Mouse (Mus musculus) yolk sac, embryonic 10.5 days (tissue): ENCODE data around the gene Prrc2b.
A peak's percentile ranks its signal among the peaks of the same experiment; 100 is the strongest.

ENCODE experiments used
- DNase-seq: peaks from one replicate; pipeline ENCODE4 v3.0.0-alpha.2; 2017; ENCODE audit warnings: low spot score

Prrc2b gene

DNA sequence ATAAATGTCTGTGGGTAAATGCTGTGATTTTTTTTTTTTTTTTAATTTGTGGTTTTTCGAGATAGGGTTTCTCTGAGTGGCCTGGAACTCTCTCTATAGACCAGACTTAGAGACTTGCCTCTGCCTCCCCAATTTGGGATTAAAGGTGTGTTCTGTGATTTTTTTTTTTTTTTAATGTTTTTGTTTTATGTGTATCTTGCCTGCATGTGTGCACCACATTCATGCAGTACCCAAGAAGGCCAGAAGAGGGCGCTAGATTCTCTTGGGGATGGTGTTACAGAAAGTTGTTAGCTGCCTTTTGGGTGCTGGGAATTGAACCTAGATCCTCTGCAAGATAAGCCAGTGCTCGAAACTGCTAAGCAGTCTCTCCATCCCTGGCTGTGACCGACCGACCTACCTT lies 10.1 kb downstream of the Prrc2b start:
- DNase-seq: no peak

DNA sequence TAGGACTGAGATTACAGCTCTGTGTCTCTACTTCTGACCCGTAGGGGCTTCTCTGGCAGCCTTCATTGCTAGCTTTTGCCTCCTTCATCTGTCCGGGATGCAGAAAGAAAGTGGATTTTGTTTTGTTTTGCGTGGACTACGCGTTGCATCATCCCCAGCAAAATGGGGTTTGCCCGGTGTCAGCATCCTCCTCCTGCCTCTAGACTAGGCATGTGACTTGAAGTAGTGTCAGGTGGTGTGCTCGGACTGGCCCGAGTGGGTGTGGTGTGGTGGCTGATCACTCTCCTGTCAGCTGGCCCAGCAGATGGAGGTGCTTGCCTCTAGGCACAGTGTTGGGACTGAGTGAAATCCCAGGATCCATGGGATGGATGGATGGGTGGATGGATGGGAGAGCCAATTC lies 11.2 kb downstream of the Prrc2b start:
- no peak for DNase-seq

DNA sequence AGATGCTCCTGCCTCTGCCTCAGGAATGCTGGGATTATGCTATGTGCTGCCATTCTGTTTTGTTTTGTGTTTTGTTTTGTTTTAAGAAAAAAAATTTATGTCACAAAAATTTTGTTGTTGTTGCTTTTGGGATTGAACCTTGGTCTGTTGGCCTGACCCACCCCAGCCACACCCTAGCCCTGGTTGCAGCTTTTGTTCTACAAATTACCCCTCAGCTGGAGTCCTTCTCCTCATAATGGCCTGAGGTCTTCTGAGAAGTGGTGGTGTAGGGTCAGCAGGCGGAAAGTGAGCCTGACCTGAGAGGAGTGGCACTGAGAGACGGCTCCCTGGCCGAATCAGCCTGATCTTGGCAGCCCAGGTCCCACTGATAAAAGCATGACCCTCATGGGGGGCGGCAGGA lies 11.8 kb downstream of the Prrc2b start:
- no peak for DNase-seq

DNA sequence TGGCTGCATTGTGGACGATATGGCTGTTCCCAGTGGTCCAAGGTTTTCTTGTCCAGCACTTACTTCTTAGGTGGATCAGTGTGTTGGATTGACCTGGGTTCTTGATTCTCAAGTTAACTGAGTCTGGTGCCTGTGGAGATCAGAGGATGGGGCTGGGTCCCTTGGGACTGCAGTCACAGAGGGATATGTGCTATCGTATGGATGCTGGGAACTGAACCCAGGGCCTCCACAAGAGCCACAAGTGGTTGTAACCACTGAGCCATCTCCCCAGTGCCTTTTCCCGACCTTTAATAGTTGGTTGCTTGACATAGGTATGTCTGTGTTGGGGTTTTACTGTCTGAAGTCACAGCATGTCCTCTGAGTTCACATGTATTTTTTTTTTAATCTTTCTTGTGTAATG lies 12.2 kb downstream of the Prrc2b start:
- no peak for DNase-seq

DNA sequence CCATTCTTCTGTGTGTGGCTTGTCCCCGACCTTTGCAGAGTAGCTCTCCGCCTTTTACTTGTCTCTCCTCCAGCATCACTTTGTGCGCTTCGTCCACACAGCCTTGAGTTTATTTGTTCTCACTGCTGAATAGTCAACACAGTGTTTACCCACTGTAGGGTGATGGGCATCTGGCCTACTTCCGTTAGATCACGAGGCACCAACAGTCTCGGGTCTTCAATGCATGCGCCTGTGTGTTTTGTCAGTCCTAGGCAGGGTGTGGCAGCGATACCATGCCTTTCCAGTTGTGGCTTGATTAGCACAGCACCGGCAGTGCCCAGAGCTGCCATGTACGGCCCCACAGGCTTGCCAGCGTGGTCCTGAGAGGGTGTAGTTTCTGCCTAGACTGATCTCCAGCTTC lies 13.6 kb downstream of the Prrc2b start:
- peak; percentile 81 for DNase-seq

DNA sequence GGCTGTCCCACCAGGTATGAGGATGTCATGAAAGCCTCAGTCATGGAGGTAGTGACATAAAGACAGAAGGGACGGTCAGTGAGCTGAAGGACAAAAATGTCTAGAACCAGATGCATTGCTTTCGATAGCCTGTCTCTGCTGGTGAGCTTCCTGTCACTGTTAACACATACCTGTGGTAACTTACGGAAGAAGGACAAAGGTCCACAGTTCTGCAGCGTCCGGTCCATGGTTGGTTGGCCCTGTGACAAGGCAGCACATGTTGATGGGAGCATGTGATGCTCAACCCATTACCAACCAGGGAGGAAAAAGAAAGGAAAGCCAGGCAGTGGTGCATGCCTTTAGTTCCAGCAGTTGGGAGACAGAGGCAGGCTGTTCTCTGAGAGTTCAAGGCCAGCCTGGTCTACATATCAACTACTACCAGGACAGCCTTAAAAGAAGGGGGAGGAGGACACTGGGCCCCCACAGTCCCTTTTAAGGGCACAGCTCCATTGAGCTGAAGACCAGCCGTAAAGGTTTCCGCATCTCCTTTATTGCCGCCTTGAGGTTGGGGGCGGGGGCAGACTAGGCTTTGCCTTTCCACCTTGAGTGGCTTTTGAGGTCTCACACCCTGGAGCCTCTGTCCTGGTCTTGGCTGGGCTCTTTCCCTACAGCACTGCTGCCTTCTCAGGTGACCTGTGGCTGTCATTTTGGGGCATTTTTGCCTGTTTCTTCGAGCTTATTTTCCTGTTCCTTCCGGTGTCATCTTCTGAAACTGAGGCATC lies 14.3 kb downstream of the Prrc2b start:
- peak; percentile 77 for DNase-seq

DNA sequence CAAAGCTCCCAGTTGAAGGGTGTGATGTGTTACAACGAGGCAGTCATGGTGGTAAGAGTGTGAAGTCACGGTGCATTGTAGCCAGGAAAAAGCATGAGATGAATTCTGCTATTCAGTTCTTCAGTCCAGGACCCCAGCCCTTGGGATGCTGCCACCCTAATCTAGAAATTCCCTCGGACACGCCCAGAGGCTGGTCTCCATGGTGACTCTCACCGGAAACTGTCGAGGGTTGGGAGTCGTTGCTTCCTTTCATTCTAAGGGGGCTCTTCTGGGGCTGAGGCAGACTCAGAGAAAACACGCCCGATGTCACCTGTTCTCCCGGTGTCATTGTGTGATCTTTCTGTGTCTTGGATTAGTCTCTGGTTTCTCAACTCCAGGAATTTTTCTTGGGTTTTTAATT lies 15.7 kb downstream of the Prrc2b start:
- no peak for DNase-seq

DNA sequence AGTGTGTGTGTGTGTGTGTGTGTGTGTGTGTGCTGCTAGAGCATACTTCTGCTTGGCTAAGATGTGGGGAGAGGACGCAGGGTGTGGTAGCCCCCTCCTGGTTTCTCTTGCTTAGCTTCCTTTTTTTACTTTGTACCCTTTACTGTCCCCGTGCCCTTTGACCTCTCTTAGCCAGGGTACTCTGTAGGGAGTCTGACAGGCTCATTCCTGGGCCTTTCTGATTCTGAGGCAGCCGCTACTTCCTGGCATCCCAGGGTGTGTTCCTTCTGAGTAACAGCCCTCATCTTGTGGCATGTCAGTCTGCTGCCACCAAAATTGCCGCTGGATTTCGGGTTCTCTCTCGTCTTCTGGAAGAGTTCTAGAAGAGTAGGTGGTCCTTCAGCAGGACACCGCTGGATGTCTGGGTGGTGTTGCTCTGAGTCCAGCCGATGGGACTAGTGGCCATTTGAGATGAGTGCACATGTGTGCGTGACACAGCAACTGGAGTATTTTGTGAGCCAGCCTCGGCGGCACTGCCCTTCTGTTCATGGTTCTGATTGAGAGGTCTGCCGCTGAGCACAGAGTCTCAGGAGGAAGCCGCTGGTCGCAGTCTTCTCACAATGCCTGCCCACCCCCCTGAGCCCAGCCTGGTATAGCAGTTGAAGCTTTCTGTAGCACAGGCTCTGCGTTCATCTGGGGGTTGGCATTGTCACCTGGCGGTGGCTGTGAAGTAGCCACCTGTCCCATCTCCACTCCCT lies 16.3 kb downstream of the Prrc2b start:
- DNase-seq: peak; percentile 64

DNA sequence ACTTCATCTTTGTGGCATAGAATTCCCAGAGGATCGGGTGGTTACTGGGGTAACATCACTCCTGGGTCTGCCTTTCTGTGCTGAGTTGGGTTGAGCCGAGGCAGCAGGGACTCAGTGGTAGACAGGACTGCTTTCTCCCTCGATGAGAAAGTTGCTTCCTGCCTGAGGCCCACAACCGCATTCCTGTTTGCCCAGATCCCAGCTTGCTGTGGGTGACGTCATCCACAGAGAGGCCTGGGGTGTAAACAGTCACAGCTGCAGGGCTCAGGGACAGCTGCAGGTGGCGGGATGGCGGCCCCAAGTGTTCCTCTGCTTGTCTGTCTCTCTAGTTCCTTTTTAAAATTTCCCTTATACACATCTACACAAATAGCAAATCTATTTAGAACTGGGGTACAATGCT lies 16.9 kb downstream of the Prrc2b start:
- DNase-seq: peak; percentile 84

DNA sequence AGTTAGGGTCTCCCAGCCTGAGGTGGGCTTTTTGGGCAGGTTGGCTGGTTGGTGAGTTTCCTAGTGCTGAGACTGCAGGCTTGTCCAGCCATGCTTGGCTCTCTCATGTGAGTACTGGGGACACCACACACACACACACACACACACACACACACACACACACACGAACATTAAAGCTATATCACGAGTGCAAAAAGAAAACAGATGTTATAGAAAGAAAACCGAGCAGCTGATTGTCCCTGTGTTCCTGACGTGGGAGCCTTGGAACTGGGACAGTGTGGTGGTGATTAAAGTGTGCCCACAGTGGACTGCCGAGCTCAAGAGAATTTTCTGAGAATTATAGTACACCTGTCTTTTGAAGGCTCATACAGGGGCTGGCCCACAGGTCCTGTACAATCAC lies 18.4 kb downstream of the Prrc2b start:
- no peak for DNase-seq

DNA sequence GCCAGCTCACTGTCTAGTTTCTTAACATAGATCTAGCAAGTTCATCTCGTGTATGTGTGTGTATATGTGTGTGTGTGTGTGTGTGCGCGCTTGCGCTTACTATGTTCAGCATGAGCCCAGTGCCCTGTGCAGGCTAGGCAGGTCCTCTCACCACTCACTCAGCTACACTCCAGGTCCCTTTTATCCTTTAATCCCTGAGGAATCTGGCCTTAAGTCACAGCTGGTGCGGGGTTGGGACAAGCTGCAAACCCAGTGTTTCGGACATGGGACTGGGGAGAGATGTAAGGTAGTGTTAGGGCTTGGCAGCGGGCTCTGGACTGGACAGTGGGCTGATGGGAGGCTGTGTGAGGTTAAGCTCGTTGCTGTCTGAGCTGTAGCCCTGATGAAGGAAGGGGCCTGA lies 19.1 kb downstream of the Prrc2b start:
- DNase-seq: no peak

DNA sequence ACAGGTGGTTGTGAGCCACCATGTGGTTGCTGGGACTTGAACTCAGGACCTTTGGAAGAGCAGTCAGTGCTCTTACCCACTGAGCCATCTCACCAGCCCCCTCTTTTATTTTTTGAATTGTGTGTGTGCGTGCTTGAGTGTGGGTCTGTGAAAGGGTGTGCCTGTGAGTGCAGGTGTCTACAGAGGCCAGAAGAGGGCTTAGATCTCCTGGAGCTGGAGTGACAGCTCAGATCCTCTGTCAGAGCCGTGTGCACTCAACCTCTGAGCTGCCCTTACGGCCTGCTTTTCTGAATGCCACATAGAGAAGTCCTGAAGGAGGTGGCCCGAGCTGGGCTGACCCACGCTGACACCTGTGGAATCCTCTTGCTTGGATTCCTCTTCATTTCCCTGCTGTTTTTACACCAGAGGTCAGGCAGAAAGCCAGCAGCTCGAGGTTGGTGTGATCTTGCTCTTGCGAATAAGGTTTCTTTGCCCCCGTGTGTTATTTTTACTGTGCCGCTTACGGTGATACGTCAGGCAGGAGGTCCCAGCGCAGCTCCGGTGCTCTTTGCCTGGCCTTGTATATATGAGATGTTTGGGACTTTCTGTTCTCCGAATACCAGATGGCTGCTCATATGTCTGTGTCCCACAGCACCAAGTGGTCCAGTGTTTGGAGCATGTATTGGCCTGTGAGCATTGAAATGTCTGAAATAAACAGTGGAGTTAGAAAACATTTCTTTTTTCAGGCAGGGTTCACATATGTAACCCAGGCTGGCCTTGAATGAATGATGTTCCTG lies 21.0 kb downstream of the Prrc2b start:
- DNase-seq: no peak

DNA sequence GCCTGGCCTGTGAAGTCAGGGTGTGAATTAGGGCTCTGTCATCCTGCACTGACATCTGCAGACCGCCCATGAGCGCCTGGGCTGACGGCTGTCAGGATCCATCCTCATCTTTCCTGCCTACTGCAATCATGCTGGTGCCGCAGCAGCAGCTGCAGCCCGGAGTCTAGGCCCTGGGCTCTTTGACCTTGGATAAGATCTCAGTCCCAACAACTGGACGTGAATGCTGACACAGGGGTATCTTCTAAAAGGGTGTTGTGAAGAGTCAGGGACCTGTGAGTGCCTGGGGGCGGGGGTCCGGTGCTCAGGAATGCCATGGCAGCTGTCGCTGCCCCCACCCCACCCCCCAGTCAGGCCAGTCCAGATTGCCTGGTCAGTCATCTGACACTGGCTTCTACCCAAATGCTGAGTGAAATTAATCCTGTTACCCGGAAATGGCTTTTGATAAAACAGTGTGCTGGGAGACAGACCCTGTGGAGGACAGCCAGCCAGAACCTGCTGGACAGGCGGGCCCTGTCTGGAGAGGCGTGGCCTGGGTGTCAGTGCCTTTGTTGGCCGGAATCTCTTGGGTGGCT lies 23.4 kb downstream of the Prrc2b start:
- DNase-seq: peak; percentile 85

DNA sequence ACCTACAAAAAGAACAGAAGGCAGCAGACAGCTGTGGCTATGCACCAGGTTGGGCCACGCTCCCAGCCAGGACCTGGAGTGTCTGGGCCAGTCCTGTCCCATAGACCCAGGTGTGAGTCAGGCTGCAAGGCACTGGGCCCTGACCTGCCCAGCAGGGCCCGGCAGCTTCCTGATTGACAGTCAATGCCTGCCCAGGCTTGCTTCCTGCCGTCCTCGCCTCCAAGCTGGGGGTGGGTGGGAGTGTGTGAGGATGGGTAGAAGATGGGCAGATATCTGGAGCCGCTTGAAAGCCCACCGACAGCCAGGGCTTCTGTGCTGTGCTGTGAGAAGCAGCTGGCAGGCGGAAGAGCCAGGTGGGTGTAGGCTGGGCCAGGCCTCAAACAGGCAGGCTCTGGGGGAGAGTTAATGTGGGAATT lies 24.2 kb downstream of the Prrc2b start:
- no peak for DNase-seq

DNA sequence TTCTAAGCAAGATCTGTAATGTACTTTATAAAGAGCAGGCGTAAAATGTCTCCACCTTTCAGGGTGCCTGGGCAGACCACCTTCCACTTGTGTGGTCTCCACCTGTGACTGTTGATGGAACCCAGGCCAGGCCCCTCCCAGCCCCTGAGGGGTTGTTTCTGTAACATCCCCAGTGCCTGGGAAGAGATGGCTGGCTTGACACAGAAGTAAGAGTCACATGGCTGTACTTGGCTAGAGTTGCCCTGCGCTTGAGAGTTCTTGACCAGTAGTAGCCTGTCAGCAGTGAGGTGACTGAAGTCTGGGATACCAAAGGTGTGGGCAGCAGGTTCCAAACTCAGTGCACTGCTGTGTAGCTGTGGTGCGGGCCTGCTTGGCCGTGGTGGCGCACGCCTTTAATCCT lies 24.6 kb downstream of the Prrc2b start:
- DNase-seq: no peak

DNA sequence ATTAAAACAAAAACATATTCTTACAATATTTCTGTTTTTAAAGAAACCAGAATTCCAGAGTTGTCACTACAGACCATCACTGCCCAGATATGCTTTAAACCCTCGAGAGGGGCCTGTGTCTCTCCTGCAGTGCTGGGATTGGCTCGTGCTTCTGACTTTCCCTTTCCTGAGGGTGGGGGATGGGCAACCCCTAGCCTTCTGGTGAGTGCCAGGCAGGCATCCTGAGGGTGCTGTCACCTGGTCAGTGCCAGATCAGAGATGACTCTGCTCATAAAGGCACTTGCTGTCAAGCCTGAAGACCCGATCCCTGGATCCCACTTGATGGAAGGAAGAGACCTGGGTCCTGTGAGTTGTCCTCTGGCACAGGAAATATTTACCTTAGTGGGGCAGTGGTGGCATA lies 26.0 kb downstream of the Prrc2b start:
- no peak for DNase-seq

DNA sequence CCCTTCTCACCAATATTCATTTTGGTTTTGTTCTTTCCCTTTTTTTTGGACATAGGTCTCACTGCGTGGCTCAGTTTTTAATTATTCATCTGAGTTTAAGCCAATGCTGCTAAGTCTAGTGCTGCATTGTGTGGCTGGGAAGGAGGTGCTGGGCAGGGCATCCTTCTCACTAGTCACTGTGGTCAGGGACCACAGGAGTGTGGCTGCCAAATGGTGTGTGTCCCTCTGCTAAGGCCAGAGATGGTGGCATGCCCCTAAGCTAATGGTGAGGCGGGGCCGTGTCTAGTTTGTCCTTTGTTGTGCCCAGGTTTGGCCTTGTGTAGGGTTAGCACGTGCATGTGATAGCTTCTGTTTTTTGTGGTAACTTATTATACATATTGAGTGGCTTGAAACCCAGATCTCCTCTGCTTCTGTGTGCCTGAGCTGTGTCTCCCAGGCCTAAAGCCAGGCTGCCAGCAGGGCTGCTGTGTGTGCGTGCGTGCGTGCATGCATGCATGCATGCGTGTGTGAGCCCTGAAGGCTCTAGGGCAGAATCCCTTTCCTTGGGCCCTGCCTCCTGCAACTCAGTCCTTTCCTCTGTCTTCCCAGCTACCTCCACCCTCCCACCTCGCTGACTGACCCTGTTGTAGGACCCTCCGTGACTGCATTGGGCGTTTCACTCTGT lies 26.6 kb downstream of the Prrc2b start:
- no peak for DNase-seq

DNA sequence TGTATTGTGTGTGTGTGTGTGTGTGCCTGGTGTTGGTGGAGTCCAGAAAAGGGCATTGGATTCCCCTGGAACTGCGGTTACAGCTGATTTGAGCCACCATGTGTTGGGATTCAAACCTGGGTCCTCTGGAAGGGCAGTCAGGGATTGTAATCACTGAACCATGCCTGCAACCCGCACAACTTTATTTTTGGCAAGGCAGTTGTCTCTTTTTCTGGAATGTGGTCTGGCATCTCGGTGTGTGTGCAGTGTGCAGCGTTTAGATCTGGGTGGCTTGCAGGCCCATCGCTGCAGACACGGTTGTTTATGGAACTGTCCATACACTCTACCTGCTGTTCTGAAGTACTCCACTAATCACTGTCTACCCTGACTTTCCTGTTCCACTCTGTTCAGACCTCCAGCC lies 28.5 kb downstream of the Prrc2b start:
- peak; percentile 45 for DNase-seq

DNA sequence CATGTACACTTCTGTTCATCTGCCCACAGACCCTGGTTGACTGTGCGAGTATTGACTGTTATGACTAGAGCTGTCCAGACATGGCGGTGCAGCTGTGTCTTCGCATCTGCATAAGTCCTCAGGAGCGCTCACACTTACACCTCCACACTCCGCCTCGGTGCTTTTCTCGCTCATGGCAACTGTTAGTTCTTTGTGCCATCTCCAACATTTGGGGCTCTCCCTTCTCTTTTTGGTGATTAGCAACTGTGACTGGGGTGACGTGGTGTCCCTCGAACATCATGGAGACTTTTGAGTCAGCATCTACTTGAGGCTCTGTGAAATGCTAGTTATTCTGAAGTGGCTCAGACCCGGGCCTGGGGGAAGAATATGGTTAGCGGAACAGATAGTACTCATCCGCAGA lies 29.2 kb downstream of the Prrc2b start:
- DNase-seq: no peak

DNA sequence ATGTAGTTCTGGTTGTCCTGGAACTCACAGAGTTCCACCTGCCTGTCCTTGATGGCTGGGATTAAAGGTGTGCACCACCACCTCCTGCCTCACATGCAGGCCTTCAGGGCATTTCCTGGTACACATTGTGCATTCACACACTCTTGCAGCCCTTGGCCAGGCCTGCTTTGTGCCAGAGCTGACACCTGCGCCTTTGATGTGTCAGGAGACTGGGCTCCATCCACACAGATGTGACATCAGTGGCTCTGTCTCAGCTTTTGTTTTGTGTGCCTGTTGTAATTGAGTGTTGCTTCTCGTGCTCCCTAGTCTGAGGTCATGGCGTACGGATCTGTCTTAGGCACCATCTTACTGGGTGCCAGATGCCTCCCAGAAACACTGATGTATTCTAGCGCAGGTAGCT lies 30.5 kb downstream of the Prrc2b start:
- no peak for DNase-seq

DNA sequence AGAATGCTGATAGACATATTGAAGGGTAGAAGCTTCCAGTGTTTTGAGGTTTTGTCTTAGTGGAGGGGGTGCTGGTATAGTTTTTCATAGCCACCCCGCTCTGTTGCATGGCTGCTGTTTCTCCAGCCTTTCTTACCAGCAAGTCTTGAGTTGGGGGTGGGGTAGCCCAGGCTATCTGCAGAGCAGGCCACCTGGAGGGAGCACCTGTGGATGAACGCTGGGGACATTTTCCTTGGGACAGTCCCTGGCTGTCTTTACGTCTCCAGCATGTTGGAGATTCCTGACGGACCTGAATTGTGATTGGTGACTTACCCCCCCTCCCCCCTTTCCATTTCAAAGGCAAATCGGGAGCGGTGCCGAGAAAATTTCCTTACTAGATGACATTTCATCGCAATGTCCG lies 31.2 kb downstream of the Prrc2b start:
- no peak for DNase-seq

DNA sequence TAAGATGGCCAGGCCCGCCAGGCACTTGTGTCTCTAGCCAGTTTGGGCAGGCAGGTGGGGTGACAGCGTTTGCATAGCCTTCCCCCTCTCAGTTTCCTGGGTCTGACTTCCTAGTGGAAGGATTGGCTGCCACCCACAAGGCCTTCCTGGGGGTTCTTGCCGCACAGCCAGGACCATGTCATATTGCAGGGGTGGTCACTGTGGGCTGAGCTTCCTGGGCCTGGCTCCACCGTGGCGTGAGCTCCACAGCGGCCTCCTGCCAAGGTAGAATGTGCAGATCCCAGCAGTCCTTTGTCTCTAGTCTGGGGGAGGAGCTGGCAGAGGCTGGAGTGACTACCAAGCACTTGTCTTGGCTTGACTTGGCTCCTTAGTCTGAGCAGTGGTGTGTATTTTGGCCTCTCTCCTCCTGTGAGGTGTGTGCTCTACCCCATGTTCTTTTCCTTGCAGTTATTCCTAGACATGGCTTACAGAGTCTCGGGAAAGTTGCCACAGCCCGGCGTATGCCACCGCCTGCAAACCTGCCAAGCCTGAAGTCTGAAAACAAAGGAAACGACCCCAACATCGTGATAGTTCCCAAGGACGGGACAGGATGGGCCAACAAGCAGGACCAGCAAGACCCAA lies 31.9 kb downstream of the Prrc2b start:
- DNase-seq: no peak
